18 mouse cellular contexts compared by ENCODE assay signal in the genomic region with DNA sequence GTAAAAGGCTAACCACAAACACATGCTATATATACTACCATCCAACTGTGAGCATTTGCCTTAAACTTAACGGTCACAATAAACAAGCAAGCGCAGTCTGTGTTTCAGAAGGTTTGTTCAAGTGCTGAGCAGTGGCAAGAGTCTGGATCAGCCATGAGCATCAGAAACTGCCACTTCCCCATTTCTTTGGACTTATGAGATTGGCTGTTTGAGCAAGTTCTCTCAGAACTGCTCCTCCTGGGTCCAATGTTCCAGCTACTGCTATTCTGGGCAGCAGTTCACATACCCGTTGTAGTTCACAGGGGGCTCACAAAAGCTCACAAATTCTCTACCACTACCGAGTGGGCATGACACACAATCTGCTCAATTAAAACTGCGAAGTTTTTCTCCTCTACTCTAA. TPM values are rescaled to one million over a fixed set of nuclear protein-coding genes. Genes with fewer than 3 reads are reported as not detected.
DNase-seq lines count a peak whose midpoint lies in the region; ATAC-seq lines count a peak whose summit lies in the region.
"Had no signal": no experiment of that assay in that cellular context is flagged by ENCODE, and none has a peak within 500 bp of the region (broad histone marks: within the 10 kb centered on the region; RNA-seq: fewer than 3 reads in every experiment).

No protein-coding gene starts in this region.

- ATAC-seq in common myeloid progenitor, adult 5-6 weeks (replicated peaks; ENCODE audit: low read depth, poor library complexity, severe bottlenecking), result 0 out of 2 replicates have a peak, but pooled peaks have one; percentile 50
- ATAC-seq in megakaryocyte, adult 5-6 weeks (ENCODE audit: poor library complexity, severe bottlenecking), result 0 out of 2 replicates have a peak, but pooled peaks have one; percentile 40
- ATAC-seq: activated CD4-positive, CD25-positive, alpha-beta regulatory T cell, adult 4 months; forebrain, embryonic 13.5 days; forebrain, embryonic 16.5 days had no signal

- DNase-seq in A20 (ENCODE audit: low read depth, low spot score), result peak; percentile 19
- DNase-seq in B cell, adult 2 months, result peak; percentile 5 to 8
- DNase-seq in spleen, adult 18-20 months, result no peak
- DNase-seq in cerebellum, adult 8-10 months, result no peak
- no peak for DNase-seq in thymus, postnatal 0 days (ENCODE audit: low spot score)
- DNase-seq: adrenal gland, adult 8-10 months; adrenal gland, postnatal 25 days; cerebellum, adult 11-12 months; cerebellum, adult 9-10 months; cerebellum, postnatal 25 days; gastrocnemius, postnatal 10 days; gastrocnemius, postnatal 36 days; heart, adult 11 months had no signal

RNA-seq across cellular contexts. Expression of gene C1galt1, which starts 28.4 kb away (rescaled TPM):
- total RNA-seq in common myeloid progenitor, adult 5-6 weeks (2017), result 37.0 and 40.9 TPM in 2 replicates
- 31.7 and 35.6 TPM in 2 replicates for total RNA-seq in megakaryocyte, adult 5-6 weeks (2015)
- 19.5 and 26.2 TPM in 2 replicates for total RNA-seq in megakaryocyte, adult 5-6 weeks (2017)
- 12.2 and 14.6 TPM in 2 replicates for polyA plus RNA-seq in thymus, postnatal 0 days (2015; fragmentation: Nextera tagmentation; extraction: Ambion mirVana)

Comparison
In these comparisons a context has a peak if more than half of its experiments do, and no peak if none do; other contexts are left out.
1. DNase-seq: peak in A20 (single experiment) and B cell, adult 2 months (2 of 2); none in spleen, adult 18-20 months (0 of 2), cerebellum, adult 8-10 months (single experiment) and thymus, postnatal 0 days (single experiment).